Mouse (Mus musculus) B cell, adult 2 months (primary cell): ENCODE results near the gene Fhod1.

Experiments
- DNase-seq, 2 experiments: peaks; one replicate each; pipeline ENCODE4 v3.0.0; 2022

The Fhod1 gene

GRCm38 (mm10) chr8:105347428-105348221 is at the start of gene Fhod1:
Gene Fhod1, minus strand, starts transcription at chr8:105347953.
- peak; percentile 86 to 87 for DNase-seq

GRCm38 (mm10) chr8:105393915-105394314 is 46.2 kb upstream of the Fhod1 start:
- no peak for DNase-seq

DNA sequence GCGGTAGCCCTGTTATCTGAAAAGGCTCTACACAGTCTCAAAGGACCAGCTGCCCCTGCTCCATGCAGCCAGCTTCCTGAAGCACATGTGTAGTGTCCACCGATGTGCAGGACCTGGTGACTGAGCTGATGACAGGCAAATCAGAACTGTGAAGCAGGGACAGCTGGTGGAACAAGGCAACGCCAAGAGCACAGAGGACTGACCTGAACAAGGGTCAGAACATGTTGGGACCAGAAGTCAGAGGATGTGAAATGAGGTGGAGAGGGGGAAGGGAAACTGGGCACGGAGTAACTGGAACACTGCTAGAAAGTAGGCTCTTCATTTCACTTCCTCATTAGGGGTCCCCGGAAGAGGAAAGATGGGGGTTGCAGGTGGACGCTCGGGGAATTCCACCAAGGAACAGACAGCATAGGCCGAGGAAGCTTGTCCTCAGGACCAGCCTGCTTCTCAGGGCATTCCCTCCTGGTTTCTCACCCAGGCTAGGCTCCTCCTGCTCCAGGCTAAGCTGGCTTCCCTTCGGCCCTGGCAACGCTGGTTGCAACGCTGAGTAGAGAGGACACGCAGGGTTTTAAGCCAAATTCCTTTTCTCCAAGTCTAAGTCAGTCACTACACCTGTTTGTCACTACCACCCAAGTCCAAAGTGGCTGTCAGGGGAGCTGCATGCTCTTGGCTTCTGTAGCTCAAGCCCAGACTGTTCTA is 45.5 kb upstream of the Fhod1 start:
- no peak for DNase-seq

- no peak for DNase-seq
Observed at GRCm38 (mm10) chr8:105389096-105389495, 41.3 kb upstream of the Fhod1 start.

GRCm38 (mm10) chr8:105387151-105387550 is 39.4 kb upstream of the Fhod1 start:
- DNase-seq: no peak

DNA sequence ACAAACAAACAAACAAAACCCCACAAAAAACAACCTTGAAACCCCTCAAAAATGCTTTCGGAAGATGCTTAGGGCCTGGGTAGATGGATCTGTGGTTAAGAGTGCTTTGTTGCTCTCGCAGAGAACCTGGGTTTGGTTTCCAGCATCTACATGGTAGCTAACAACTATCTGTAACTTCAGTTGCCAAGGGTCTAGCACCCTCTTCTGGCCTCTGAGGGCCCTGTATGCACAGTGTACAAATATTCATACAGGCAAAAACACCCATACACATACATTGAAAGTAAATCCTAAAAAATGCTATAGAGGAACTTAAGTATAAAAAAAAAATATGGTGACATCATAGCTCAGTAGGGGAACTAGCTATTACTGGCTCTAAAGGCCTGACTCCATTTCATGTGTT is 36.3 kb upstream of the Fhod1 start:
- DNase-seq: no peak

GRCm38 (mm10) chr8:105380308-105380707 is 32.6 kb upstream of the Fhod1 start:
- no peak for DNase-seq

DNA sequence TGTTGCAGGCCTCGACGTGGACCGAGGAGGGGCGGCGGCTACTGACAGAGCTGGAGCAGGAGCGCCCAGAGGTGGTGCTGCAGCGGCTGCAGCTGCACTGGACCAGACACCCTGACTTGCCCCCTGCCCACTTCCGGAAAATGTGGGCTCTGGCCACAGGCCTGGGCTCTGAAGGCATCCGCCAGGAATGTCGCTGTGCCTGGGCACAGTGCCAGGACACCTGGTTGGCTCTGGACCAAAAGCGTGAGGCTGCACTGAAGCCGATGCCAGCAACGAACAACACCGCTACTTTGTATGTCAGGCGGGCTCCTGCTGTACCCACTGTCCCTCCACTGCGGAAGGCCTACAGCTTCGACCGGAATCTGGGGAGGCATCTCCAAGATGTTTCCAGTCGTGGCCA is 30.9 kb upstream of the Fhod1 start:
- no peak for DNase-seq

DNA sequence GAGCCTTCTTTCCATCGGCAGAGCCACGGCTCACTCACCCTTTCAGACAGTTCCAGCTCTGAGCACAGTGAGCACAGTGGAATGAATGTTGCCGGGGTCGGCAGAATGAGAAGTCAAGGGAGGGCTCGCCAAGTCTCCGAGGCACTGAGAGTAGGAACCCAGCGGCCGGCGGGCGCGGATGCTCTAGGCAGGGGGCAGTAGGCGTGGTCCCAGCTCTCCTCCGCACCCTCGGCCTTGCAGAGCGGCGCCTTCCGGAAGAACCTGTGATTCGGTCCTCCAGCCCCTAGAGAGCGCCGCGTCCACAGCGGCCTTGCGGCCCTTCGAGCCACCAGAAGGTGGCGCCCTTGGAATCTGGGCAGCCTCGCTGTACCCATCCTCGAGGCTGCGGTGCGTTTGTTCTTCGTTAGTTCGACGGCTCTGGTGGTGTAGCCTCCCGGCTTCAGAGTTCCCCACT is 26.8 kb upstream of the Fhod1 start:
- peak; percentile 67 to 71 for DNase-seq

- DNase-seq: no peak
Observed at GRCm38 (mm10) chr8:105373032-105373431, 25.3 kb upstream of the Fhod1 start, which contains the start of gene Plekhg4. Gene Plekhg4, plus strand, starts transcription at chr8:105373274.

DNA sequence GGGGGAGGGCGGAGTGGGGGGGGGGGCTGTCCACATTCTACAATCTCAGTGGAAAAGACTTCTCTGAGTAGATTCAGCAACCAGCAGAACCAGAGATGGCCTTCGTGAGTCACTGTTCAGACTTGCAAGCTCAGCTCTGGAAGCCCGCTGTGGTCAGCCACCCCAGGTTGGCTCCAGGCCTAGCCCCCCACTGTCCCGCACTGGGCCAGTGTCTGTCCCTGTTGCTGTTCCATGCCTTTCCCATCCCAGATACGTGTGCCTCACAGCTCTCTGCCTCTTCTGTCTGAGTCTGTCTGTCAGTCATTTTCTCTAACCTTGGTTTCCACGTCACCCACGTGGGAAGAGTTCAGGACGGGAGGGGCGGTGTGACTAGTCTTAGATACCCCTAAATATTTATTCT is 24.7 kb upstream of the Fhod1 start:
- no peak for DNase-seq

DNA sequence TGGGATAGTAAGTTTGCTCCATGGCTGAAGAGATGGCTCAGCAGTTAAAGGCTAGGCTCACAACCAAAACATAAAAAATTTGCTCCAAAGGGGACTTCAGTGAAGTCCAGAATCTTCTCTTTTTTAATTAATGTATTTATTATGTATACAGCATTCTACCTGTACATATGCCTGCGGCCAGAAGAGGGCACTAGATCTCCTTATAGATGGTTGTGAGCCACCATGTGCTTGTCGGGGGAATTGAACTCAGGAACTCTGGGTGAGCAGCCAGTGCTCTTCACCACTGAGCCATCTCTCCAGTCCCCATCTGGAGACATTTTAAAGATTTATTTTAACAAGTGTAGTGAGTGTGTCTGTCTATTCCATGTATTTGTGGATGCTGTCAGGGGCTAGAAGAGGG is 19.4 kb upstream of the Fhod1 start:
- peak; percentile 20 to 30 for DNase-seq

GRCm38 (mm10) chr8:105361751-105362702 is 14.3 kb upstream of the Fhod1 start:
- no peak for DNase-seq

GRCm38 (mm10) chr8:105359646-105360045 is 11.9 kb upstream of the Fhod1 start:
- no peak for DNase-seq

- no peak for DNase-seq
Observed at GRCm38 (mm10) chr8:105359208-105359607, 11.5 kb upstream of the Fhod1 start.

DNA sequence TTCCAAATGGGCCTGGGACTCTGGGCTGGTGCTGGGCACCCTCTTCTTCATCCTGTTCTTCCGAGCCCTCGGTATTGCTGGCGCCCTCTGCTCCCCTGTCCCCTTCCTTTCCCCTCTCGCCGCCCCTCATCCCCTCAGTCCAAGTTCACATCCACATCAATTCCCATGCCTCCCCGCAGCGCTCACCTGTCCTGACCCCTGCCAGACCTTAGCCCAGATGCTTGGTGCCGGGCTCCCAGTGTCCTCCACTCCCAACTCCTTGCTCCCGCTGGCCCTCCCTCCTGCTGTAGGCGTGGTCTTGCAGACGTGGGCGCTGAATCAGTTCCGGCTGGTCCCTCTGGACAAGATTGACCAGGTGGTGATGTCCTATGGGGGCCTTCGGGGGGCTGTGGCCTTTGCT is 8.9 kb upstream of the Fhod1 start:
- DNase-seq: no peak

DNA sequence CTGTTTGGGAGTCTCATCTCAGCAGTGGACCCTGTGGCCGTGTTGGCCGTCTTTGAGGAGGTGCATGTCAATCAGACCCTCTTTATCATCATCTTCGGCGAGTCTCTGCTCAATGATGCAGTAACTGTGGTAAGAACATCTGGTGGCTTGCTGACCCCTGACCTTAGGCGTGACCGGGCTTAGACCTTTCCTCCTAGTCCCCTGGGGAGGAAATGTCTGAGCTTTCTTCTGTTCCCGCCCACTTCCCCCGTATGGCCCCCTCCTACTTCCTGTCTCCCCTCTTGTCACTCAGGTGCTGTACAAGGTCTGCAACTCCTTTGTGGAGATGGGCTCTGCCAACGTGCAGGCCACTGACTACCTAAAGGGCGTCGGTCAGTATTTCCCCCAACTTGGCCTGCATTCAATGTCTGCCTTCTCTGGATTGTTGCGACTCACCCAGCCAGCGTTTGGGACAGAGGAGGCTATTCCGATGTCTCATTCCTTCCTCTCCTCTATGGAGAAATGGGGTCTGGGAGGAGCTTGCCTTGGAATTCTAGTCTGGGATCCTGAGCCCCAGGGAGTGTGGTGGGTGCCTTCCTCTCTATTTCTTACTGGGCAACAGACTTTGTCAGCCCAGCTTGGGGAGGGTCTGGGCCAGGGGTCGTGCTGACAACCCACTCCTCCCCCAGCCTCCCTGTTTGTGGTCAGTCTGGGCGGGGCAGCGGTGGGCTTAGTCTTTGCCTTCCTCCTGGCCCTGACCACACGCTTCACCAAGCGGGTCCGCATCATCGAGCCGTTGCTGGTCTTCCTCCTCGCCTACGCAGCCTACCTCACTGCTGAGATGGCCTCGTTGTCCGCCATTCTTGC is 7.6 kb upstream of the Fhod1 start:
- peak; percentile 44 to 51 for DNase-seq

DNA sequence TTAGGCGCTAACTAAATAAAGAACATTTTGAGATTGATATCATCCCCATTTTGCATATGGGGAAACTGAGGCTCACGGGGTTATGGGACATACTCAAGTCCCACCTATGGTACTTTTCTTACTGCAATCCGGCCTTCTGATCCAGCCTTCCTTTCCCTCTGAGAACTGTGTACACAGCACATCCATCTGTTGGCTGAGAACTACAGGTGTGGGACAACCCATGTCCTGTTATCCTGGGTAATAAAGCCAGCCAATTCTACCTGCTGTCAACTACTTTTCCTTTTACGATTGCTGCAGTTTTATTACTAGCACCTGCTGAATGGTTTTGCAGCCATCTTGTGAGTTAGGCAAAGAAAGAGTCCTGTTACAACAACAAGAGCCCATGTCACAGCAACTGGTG is 6.8 kb upstream of the Fhod1 start:
- no peak for DNase-seq

DNA sequence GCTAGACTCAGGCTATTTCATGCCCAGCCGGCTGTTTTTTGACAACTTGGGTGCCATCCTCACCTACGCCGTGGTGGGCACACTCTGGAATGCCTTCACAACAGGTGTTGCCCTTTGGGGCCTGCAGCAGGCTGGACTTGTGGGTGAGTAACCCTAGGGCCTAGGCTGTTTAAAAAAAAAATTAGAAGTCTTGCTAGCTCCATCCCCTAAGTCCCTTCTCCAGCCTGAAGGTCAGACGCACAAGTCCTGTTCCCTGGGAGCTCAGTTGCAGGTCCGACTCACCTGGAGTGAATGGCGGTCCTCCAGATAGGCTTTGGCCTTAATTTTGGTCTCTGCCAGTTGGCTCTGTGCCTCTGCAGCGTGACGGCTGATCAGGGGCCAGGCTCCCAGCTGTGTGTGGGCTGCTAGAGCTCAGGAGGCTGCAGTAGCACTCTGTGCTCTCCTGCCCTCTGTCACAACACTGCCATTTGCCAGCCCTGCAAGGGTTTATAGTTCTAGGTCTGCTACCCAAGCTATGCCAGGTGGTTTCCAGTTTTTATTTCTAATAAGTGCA is 5.9 kb upstream of the Fhod1 start:
- DNase-seq: no peak

GRCm38 (mm10) chr8:105350186-105350585 is 2.4 kb upstream of the Fhod1 start:
- DNase-seq: no peak

DNA sequence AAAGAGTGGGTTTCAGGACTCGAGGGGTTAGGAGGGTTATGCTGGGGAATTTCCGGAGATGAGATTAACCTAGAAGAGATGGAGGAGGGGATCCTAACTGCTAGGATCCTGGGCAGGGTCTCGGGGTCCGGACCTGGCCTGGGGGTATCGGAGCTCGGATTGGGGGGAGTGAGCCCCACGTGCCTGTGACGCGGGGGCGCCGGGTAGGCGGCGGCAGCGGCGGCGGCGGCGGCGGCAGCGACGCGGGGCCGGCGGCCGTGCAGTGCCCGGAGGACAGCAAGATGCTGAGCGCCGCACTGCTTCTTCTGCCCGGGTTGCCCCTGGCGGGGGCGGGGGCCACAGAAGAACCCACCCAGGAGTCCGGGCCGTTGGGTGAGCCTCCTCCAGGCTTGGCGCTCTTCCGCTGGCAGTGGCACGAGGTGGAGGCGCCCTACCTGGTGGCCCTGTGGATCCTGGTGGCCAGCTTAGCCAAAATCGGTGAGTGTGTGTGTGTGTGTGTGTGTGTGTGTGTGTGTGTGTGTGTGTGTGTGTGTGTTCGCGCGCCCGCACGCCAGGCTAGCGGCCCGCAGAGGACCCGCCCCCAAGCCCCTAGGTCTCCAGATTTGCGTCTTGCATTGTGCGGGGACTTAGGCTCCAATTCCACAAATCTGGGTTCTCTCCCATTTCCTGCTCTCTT is 1.5 kb upstream of the Fhod1 start:
- peak; percentile 42 to 55 for DNase-seq
